Comparison of ENCODE assay signal across 20 mouse cellular contexts in the genomic region with DNA sequence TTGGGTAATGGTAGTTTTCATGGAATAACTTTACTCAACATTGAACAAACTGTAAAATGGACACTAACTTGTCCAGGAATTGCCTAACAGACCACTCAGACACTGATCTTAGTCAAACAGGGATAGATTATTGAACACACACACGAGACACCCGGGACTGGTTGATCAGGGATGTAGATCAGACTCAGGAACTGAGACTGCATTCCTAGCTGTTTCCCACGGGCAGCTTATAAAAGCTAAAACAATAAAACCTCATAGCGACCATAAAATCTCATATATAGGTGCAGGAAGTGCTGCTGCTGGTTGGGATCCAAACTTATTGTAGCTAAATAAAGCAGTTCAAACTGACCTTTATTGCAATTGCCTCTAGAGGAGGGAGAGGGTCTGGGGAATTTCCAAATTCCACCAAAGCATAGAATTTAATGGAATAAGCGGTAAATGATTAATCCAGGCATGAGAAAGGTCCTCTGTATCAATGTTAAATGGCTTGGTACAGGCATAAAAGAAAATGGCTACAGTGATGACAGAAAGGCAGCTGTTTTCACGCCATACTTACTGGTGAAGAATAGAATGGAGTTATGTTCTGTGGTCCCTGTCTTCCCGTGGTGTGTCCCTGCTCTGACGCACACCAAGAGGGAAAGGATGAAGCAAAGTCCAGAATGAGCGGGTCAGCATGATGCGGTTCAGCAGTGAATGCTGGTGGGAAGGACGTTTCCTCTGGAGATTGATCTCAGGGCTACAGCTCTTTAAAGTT.
DNase-seq lines count a peak whose midpoint lies in the region; ATAC-seq and TF ChIP-seq lines count a peak whose summit lies in the region.
"Had no signal": no experiment of that assay in that cellular context is flagged by ENCODE, and none has a peak within 500 bp of the region (broad histone marks: within the 10 kb centered on the region; RNA-seq: fewer than 3 reads in every experiment).

No protein-coding gene starts in this region.

- no peak overlapping the region for H3K4me3 ChIP-seq in gastrocnemius, adult 2 months
- H3K4me3 ChIP-seq in limb, embryonic 12.5 days (replicated peaks): no peak overlapping the region
- H3K4me3 ChIP-seq in limb, embryonic 10.5 days: no peak overlapping the region
- H3K4me3 ChIP-seq in limb, embryonic 14.5 days (replicated peaks; ENCODE audit: low read length): no peak overlapping the region
- H3K4me3 ChIP-seq: embryonic facial prominence, embryonic 13.5 days; forebrain, embryonic 12.5 days; heart, adult 2 months; heart, embryonic 15.5 days had no signal

- DNase-seq in gastrocnemius, adult 2 months: no peak
- no peak for DNase-seq in gastrocnemius, postnatal 14 days
- no peak for DNase-seq in limb, embryonic 10.5 days (ENCODE audit: low spot score)
- peak; percentile 25 for DNase-seq in limb, embryonic 14.5 days (ENCODE audit: low spot score)
- DNase-seq in cerebellum, postnatal 14 days: no peak
- DNase-seq in adrenal gland, postnatal 10 days: no peak
- DNase-seq: adrenal gland, adult 2 months; adrenal gland, postnatal 36 days; cerebellum, adult 8-10 months; cerebellum, postnatal 25 days; gastrocnemius, postnatal 10 days; heart, adult 2 months; heart, postnatal 14 days had no signal

- H3K4me1 ChIP-seq in limb, embryonic 12.5 days (replicated peaks): peaks cover 12% of the 10 kb centered on the region
- H3K4me1 ChIP-seq in limb, embryonic 10.5 days: peaks cover 7% of the 10 kb centered on the region
- H3K4me1 ChIP-seq in limb, embryonic 14.5 days (ENCODE audit: control insufficient read depth, insufficient read depth, low read length): peaks cover 9% of the 10 kb centered on the region; the same call in 1 of the 2 replicates
- H3K4me1 ChIP-seq: embryonic facial prominence, embryonic 13.5 days; forebrain, embryonic 12.5 days; heart, embryonic 15.5 days had no signal

- intact Hi-C loops in gastrocnemius, adult 2 months (cut with DNase I): no loop called here
- intact Hi-C loops in gastrocnemius, postnatal 14 days (cut with DNase I; ENCODE audit: low total_unique reads): no loop called here

- peak overlapping the region; percentile 77 for H3K27ac ChIP-seq in gastrocnemius, adult 2 months
- no peak overlapping the region; the same call in 1 of the 2 replicates for H3K27ac ChIP-seq in limb, embryonic 12.5 days
- no peak overlapping the region for H3K27ac ChIP-seq in limb, embryonic 10.5 days
- H3K27ac ChIP-seq in limb, embryonic 14.5 days (replicated peaks; ENCODE audit: low read depth, low read length): no peak overlapping the region
- H3K27ac ChIP-seq: embryonic facial prominence, embryonic 13.5 days; forebrain, embryonic 12.5 days; heart, adult 2 months; heart, embryonic 15.5 days; hindbrain, embryonic 14.5 days had no signal

- H3K36me3 ChIP-seq in limb, embryonic 12.5 days: no peaks in the 10 kb centered on the region
- no peaks in the 10 kb centered on the region for H3K36me3 ChIP-seq in limb, embryonic 10.5 days
- H3K36me3 ChIP-seq in limb, embryonic 14.5 days (ENCODE audit: control insufficient read depth, insufficient read depth, low read length): no peaks in the 10 kb centered on the region
- H3K36me3 ChIP-seq: embryonic facial prominence, embryonic 13.5 days; forebrain, embryonic 12.5 days; heart, embryonic 15.5 days had no signal

- ATAC-seq in limb, embryonic 12.5 days (ENCODE audit: insufficient number of reproducible peaks, insufficient read depth, low FRiP score, low TSS enrichment, low read depth): peak; percentile 47
- peak; percentile 65; the same call in 1 of the 2 replicates for ATAC-seq in limb, embryonic 14.5 days (ENCODE audit: low FRiP score, low read depth)
- ATAC-seq: forebrain, embryonic 16.5 days had no signal

- no peaks in the 10 kb centered on the region for H3K27me3 ChIP-seq in limb, embryonic 12.5 days
- H3K27me3 ChIP-seq in limb, embryonic 10.5 days (ENCODE audit: low read depth, poor library complexity, severe bottlenecking): no peaks in the 10 kb centered on the region
- no peaks in the 10 kb centered on the region for H3K27me3 ChIP-seq in limb, embryonic 14.5 days (ENCODE audit: control insufficient read depth, insufficient read depth, low read length)
- H3K27me3 ChIP-seq: embryonic facial prominence, embryonic 13.5 days; forebrain, embryonic 12.5 days; heart, embryonic 15.5 days had no signal

- TF ChIP-seq POLR2A in limb, embryonic 14.5 days (IDR thresholded peaks at IDR 0.05; ENCODE audit: borderline replicate concordance, extremely low read depth, insufficient read depth, insufficient read length): no peak

- H3K4me2 ChIP-seq in limb, embryonic 12.5 days: peak overlapping the region; percentile 21; the same call in 1 of the 2 replicates
- H3K4me2 ChIP-seq in limb, embryonic 14.5 days (replicated peaks; ENCODE audit: low read depth, low read length, severe bottlenecking): no peak overlapping the region
- H3K4me2 ChIP-seq: embryonic facial prominence, embryonic 13.5 days; forebrain, embryonic 12.5 days; heart, embryonic 11.5 days; heart, embryonic 15.5 days; hindbrain, embryonic 14.5 days had no signal

- no peak overlapping the region for H3K9ac ChIP-seq in limb, embryonic 12.5 days (replicated peaks)
- no peak overlapping the region for H3K9ac ChIP-seq in limb, embryonic 14.5 days (ENCODE audit: low read depth, low read length, severe bottlenecking)
- H3K9ac ChIP-seq: embryonic facial prominence, embryonic 13.5 days; forebrain, embryonic 12.5 days; heart, embryonic 15.5 days; hindbrain, embryonic 14.5 days had no signal

- WGBS in limb, embryonic 12.5 days: 47% methylated on average over 11 of the region's 11 CpGs
- WGBS in limb, embryonic 10.5 days: 86% methylated on average over 11 of the region's 11 CpGs
- 32% methylated on average over 11 of the region's 11 CpGs for WGBS in limb, embryonic 14.5 days

- H3K9me3 ChIP-seq in limb, embryonic 12.5 days: no peaks in the 10 kb centered on the region
- no peaks in the 10 kb centered on the region for H3K9me3 ChIP-seq in limb, embryonic 10.5 days (replicated peaks)
- no peaks in the 10 kb centered on the region for H3K9me3 ChIP-seq in limb, embryonic 14.5 days (ENCODE audit: control insufficient read depth, low read length)
- H3K9me3 ChIP-seq: embryonic facial prominence, embryonic 13.5 days; forebrain, embryonic 12.5 days; heart, embryonic 15.5 days had no signal

- no peak for TF ChIP-seq CTCF in gastrocnemius, adult 2 months (IDR thresholded peaks at IDR 0.05)
